Mouse (Mus musculus): Measurements from ENCODE around the gene Nxpe4. TPM values are rescaled to one million over a fixed set of nuclear protein-coding genes. Genes with fewer than 3 reads are reported as not detected.
"Not testable (repeated sequence)": the region's sequence is repeated elsewhere in the genome, so short reads cannot be mapped to it uniquely, and the experiment has no call there.

Gene Nxpe4
- total RNA-seq, 2 experiments from 2014 or later = 27.8 to 34.2 TPM

DNA sequence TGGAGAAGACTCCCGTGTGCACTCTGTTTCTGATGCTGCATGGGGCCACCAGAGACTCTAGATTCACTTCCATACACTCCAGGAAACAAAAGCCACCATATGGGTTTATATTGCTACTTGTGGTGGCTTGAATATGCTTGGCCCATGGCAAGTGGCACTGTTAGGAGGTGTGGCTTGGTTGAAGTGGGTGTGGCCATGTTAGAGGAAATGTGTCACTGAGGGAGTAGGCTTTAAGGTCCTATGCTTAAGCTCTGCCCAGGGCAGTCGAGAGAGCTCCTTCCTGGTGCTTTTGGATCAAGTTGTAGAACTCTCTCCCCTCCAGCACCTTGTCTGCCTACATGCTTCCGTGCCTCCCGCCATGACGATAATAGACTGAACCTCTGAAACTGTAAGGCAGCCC, 77.6 kb downstream of the Nxpe4 start:
- ATAC-seq (ENCODE audit: poor library complexity, severe bottlenecking) = no peak

DNA sequence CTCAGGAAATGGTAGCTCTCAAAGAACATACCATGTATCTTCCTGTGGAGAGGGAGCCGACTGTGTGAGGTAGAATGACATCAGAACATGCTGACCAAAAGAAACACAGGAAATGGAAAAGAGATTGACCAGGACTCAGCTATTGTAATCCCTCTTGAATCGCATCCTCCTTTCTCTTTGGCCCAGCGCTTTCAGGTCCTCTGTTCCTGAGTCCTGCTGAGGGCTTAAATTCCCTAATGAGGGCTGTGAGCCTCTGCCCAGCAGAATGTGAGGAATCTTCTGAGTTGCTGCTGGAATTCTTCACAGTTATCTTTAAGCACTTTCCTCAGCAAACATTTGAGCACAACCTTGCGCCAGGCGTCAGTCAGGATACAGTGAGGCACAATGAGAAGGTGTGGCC, 78.6 kb downstream of the Nxpe4 start:
- no peak for ATAC-seq (ENCODE audit: poor library complexity, severe bottlenecking)

DNA sequence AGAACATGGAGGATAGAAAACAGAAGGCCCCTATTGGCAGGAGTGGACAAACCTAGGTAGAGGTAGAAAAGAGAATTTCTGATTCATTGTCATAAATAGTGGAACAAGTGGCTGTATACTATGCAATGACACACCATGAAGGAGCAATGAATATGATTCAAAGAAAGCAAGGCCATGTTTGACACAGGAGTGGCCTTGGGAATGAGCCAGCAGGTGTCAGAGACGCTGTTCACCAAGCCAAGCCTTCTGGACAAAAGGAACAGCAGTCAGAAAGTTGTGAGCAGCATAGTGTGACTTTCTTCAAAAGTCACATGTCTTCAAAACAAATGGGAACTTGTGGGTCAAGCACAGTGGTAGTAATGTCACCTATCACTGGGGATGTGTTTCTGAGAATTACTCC, 80.0 kb downstream of the Nxpe4 start:
- ATAC-seq (ENCODE audit: poor library complexity, severe bottlenecking) = no peak

DNA sequence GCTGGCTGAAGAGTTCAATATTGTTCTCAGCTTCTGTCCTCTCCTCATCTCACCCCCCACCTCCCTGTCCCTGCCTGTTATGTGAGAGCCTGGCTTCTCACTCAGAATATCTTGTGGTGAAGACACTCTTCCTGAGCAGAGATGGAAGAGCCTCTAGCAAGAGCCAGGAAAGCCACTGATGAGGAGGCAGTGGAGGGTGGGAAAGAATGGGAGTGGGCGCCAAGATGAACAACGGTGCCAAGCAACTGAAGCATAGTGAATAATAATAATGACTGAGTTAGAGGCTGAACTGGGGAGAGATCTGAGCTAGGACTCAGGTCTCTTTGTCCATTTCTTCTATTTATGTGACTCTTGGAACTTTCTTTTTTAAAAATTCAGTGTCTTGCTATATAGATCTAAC, 80.9 kb downstream of the Nxpe4 start:
- no peak for ATAC-seq (ENCODE audit: poor library complexity, severe bottlenecking)

DNA sequence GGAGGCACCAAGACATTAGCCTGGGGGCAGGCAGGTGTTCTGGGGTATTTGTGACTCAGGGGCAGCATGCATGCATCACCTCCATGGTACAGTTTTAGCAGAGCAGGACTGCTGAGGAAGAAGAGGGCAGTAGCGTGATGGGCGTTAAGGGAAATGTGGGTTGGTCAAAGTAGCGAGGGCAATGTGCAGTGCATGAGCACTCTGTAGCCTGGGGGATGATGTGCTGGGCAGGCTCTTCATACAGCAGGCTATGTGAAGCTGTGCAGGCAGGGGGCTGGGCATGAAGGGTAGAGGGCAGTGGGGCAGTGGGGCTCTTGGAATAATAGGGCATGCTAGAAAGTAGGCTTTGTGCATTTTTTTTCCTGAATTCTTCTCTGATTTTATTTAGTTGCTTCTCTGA, 82.4 kb downstream of the Nxpe4 start:
- ATAC-seq (ENCODE audit: poor library complexity, severe bottlenecking) = no peak

DNA sequence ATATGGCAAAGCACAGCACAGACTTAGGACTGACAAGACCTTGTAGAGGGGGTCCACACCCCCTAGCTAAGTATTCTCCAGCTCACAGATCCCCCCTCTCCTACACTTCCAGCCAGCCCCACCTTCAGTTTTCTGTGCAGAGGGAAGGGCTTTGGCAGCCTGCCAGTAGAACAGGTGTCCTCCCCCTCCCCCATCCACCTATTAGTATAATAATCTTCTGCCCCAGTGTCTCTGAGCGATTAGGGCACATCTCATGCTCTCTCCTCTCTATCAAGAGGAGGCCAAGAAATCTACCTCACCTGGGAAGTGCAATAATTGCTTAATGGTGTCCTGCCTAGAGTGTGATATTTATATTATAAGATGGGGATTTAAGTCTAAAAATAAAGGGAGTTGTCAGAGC, 83.7 kb downstream of the Nxpe4 start:
- no peak for ATAC-seq (ENCODE audit: poor library complexity, severe bottlenecking)

DNA sequence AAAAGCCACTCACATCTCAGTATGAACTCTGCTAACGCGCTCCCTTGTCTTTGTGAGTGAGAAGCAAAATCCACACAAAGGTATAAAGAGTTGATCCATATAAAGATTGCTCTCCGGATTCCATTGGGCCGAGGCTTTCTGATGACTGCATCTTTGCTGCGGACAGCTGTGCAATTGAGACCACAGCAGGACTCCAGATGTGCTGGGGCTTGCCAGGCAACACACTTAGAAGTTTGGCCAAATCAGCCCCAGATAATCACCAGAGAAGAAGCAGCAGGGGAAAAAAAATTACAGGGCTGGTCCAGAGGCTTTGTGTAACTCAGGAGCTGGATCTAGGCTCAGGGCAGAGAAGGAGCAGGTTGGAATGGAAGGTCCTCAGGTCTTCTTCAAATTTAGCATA, 85.5 kb downstream of the Nxpe4 start:
- ATAC-seq (ENCODE audit: poor library complexity, severe bottlenecking) = no peak

DNA sequence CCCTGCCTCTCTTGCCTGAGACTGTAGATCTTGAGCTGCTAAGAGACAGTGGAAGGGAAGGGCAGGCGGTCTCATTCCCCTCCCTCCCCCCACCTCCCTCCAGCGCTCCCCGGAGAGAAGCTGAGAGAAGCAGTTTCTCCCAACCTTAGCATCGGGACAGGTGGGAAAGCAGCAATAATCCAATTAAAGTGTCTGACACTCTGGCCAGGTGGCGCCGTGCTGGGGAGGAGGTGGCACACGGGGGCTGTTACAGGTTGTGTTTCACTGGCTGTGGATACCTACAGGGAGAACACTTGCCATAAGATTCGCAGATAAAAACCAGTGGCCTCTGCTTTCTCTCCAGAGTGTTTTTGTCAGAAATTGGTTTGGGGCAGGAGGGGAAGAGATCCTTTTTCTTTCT, 90.4 kb downstream of the Nxpe4 start:
- no peak for ATAC-seq (ENCODE audit: poor library complexity, severe bottlenecking)

DNA sequence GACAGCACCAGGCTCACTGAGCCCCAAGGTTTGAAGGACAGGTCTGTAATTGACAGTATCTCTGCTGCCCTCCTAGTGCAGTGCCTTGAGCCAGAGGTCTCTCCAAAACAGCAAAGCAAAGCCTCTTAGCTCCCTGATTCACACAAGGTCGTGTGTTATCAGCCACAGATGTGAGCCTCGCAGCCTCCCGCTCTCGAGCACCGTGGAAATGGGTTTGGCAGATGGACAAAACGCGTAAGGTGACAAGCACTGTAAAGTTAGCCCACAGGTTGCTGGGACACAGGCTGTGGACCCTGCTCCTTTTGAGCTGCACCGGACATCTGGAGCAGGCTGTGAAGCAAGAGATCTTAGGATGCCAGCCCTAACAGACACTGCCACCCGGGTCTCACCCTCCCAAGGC, 95.2 kb downstream of the Nxpe4 start:
- ATAC-seq (ENCODE audit: poor library complexity, severe bottlenecking) = no peak

DNA sequence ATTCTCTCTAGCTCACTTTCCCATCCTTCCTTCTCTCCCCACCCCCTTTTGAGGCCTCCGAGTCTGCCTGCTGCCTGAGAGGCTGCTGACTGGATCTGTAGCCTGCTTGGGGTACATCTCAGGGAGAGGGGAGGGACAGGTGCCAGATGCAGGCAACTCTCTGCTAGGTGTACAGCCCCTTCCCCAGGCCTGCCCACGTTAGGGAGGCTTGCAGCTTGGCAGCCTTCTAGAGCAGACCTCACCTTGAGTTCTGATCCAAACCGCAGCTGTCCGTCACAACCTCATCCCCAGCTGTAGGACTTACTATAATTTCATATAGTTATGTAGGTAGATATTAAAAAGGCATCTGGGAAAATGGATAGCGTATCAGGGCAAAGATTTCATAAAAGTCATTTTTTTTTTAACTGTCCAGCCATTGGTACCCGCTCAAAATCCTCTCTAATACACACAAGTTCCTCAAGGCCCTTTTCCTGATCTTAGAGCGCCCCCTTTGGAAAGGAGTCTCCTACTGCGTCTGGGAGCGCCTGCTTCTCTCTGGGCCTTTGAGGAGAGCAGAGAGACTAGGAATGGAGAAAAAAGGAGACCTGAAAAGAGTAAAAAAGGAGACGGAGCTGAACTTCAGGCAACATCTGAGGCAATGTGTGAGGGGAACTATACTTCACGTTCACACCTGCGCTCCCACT, 96.1 kb downstream of the Nxpe4 start:
- no peak for ATAC-seq (ENCODE audit: poor library complexity, severe bottlenecking)

DNA sequence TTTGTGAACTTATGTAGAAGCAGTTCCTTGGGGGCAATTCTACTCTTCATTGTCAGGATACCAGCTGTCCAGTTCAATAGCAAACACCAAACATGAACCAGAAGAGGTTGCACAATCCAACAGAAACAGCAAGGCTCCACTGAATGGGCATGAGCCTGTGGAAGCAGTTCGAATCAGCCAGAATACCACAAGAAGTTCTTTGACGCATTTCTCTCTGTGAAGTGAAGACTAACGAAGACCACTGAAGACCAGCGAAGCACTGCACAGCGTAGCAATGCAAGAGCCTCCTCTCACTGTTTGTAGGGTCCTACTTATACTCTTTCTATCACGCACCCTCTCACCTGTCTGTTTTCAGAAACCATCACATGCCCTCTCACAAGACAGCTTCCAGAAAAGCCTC, 102.8 kb downstream of the Nxpe4 start:
- no peak for ATAC-seq (ENCODE audit: poor library complexity, severe bottlenecking)

DNA sequence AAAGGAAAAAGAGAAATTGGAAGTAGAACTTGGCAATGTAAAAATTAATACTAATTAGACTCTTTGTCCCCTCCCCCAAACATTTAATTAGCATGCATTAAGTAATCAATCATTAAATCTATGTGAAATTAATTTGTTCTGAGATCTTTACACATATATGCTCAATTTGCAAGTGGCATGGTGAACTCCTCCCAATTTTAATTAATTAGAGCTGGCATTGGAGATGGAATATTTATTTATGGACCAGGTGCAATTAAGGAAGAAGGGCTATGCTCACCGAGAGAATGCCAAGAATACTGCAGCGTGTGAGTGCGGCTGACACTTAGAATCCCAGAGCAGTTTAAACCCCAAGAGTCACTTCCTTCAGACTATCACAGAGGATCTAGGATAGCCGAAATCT, 103.7 kb downstream of the Nxpe4 start:
- ATAC-seq (ENCODE audit: poor library complexity, severe bottlenecking) = no peak

DNA sequence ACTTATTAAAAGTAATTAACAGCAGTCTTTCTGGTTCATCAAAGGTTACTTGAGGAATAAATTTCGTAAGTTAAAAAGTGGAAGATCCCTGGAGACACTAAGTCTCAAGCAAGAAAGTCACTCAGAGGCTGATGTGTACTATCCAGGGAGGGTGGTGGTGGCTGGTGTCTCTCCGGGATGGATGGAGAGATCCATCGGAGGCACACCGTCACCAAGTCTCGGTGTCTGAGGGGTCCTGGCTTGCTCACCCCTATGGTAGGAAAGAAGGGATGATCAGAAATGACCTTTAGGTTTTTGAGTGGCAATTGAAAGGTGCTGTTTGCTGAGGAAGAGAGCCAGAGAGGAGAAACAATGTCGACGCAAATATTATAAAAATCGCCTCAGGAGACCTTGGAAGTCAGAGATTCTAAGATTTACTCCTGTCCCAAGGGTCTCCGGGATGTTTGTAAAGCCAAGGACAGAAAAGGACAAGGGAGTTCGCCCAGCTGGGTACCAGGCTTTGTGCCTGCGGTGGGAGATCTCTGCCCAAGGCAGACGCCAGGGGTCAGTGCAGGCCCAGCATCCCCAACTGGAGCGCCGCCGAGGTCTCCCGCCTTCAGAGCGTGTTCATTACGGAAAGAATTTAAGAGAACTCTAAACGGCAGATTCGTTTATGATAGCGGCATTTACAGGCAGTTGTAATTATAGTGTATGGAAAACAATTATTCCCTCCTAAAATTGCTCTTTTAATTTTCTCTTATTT, 104.6 kb downstream of the Nxpe4 start:
- ATAC-seq (ENCODE audit: poor library complexity, severe bottlenecking) = peak; percentile 96

DNA sequence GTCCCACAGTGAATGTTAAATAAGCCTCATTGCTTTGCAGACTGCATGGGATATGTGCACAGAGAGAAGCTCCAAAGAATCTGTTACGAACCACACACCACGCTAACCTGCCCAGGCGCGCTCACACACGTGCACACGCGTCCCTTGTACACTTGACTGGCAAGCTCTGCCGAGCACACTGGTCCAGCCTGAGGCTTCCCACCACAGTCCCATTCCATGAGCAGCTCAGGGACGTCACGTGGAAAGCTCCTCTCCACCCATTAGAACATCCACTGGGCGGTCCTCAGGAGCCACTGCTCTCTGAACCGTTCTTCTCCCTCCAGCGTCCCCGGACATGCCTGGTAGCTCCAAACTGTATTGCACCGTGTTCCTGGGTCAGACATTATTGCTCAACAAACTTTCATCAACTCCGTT, 105.2 kb downstream of the Nxpe4 start:
- ATAC-seq (ENCODE audit: poor library complexity, severe bottlenecking) = peak; percentile 79

DNA sequence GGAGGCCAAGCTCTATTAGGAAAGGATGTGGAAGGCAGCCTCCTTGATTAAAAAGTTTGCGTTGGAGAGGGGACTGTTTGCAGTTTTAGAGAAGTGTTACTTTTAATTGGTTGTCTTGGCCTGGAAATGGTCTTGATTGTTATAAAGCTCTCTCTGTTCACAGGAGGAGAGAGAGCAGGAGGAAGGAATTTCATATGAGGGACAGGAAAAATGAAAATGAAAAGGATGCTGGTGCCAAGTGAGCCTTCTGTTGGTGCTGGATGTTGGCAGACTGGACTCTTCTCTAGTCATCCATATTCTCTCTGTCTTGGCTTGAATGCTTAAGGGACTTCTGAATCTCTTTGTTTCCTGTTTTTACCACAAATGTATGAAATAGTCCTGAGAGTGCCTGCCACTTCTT, 106.1 kb downstream of the Nxpe4 start:
- ATAC-seq (ENCODE audit: poor library complexity, severe bottlenecking) = no peak

DNA sequence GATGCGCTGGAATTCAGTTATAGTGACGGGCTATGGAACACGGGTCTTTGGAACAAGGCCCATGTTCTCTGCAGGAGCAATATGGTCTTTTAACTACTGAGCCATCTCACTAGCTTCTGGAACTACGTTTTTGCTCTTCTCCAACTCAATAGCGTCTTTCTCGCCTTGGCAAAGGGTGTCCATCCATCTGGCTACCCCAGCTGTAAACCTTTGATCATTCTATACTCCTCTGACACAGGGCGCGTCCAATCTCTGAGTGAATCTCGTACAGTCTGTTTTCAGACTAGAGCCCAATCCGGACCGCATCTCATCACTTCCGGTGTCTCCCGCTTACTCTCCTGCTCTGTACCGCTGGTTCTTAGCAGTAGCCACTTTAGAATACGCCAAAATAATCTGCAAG, 115.0 kb downstream of the Nxpe4 start:
- ATAC-seq (ENCODE audit: poor library complexity, severe bottlenecking) = no peak

DNA sequence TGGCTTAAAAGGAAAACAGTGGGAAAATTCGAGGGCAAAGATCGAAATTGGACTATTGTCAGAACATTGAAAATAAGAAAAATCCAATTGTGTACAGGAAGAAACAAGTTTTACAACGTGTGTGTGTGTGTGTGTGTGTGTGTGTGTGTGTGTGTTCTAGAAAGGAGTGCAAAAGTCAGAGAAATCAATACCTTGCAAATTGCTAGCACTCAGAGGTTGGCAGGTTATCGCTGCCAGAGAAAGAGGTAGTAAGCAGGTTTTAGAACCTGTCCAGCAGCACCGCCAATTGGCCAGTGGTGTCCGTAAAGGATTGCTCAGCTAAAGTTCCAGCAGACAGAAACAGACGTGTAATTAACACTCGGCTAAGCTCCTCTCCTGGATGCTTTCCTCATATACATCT, 122.4 kb downstream of the Nxpe4 start:
- ATAC-seq (ENCODE audit: poor library complexity, severe bottlenecking) = no peak

DNA sequence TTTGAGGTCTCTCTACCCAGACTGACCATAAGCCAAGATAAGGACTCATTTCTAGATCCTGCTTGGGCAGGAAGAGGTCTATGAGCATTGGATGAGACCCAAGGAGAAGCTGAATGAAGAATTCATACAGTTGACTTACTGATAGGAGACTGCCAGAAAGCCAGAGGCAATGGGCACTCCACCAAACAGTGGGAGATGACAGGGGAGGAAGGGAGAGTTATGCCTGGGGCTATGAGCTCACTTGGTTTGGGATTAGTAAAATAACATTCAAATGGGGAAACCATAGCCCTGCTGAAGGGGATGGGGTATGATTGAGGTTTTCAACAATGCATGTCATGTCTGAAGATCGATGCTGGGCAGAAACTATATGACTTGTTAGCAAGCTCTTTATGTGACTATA, 128.5 kb downstream of the Nxpe4 start:
- no peak for ATAC-seq (ENCODE audit: poor library complexity, severe bottlenecking)

DNA sequence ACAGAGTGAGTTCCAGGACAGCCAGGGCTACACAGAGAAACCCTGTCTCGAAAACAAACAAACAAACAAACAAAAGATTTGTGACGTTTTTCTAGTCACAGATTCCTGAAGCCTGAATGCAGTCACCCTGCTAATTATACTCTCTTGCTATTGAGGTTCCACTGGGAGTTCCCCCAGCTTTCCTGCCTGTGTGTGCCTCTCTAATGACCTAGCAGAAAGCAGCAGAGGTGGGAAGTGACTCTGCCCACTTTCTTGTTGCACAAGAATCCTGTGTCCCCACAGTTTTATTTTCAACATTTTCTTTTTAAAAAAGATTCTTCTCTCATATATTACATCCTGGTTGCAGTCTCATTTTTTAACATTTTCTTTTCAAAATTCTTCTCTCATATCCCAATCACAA, 132.9 kb downstream of the Nxpe4 start:
- peak; percentile 54; the same call in 1 of the 2 replicates for ATAC-seq (ENCODE audit: poor library complexity, severe bottlenecking)

DNA sequence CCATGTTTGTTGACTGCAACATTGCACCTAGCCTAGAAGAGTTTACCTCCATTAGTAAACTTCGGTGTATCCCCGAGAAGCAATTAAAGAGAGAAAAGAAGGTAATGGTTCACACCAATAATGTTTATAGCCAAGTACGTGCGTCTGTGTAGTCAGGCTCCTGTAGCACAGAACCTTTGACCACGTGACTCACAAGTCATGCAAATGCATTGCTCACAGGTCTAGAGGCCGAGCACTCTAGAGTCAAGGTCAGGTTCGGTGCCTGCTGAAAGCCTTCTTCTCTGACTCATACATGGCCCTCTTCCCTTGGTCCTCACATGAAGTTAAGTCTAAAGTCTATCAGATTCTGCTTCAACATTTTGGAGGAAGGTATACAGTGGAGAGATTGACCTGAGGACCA, 137.2 kb downstream of the Nxpe4 start:
- no peak for ATAC-seq (ENCODE audit: poor library complexity, severe bottlenecking)

DNA sequence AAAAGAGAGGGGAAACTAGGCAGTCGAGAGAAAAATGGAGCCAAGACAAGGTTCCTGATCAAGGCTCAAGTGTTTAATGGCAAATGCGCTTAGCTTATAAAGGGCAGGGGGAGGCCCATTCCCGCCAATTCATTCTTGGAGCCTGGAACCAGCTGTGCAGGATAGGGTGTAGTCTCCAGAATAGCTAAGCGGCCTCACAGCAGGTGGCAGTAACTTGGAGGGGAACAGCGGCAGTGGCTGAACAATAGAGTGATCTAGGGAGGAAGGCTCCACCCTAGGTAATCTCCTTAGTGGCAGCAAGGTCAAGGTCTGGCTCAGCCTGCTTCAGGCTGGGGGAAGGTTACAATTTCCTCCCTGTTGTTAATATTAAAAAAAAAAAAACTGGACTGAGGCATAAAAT, 141.7 kb downstream of the Nxpe4 start:
- not testable (repeated sequence) for ATAC-seq (ENCODE audit: poor library complexity, severe bottlenecking)

DNA sequence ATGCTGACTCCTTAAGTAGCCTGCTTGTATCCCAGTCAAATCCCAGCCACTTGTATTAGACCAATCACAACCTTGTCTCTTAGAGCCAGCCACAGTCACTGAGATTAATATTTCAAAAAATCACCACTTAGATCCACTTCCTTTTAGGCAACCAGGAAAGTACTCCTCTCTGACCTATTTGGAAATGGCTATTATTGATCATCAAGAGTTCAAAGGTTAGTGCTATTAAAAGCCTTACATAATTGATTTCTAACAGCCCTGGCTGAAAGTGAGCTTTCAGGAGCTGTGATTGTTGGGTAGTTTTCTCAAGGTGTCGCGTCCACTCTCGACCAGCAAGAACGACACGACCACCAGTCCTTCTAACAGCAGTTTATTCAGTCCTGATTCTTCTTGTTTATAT, 149.4 kb downstream of the Nxpe4 start:
- ATAC-seq (ENCODE audit: poor library complexity, severe bottlenecking) = no peak

DNA sequence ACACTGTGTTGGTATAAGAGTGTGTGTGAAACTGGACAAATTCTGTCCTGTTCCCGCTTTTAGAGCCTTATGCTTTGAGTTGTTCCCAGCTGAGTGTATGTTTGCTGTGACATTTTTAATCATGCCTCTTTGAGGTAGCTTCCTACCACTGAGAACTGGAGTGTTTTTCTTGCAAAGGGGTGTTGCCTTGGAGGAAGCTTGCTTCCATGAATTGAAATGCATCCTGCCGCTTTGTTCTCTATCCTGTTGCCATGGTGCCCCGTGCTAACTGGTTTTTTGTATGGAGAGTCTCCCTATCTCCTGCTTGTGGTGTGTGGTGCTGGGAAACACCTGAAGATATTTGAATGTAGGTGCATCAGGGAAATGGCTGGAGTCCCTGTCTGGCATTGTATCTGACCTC, 152.4 kb downstream of the Nxpe4 start:
- ATAC-seq (ENCODE audit: poor library complexity, severe bottlenecking) = no peak

All from megakaryocyte, adult 5-6 weeks (primary cell).